Mouse (Mus musculus): Measurements from ENCODE around the gene Strip1. TPM values are rescaled to one million over a fixed set of nuclear protein-coding genes. Genes with fewer than 3 reads are reported as not detected.

Strip1 gene
- polyA plus RNA-seq, 1 experiment = 46.0 TPM

DNA sequence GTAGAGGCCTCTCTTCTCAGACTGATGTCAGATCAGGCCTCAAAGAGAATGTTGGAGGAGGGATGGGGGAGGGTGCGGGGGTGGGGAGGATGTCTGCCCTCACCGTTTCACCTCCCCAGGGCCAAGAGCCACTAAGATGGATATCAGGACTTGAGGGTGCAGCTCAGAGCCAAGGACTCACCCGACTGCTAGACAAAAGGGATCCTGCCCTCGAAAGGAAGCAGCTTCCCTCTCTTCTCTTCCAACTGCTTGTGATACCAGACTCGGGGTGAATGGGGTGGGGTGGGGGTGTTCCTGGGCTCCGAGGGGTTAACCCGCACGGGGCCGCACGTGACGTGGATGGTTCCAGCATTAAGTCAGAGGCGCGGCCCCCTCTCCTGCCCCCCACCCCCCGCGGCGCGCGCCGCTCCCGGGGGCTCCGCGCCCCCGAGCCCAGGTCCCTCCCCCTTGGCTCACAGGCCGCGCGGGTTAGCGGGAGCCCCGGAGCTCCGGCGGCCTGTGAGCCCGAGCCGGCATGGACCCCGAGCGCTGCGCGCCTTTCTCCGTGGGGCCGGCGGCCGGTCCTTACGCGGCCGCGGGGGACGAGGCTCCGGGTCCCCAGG is 36.7 kb downstream of the Strip1 start, which contains the start of gene Alx3:
Gene Alx3, plus strand, starts transcription at position 370 of the 602 bp plus-strand sequence.
- peaks cover 5% of the 10 kb centered on the region for H3K27me3 ChIP-seq (replicated peaks; ENCODE audit: control insufficient read depth, insufficient read depth, low read length)
- 5% methylated on average over 46 of the region's 46 CpGs for WGBS

DNA sequence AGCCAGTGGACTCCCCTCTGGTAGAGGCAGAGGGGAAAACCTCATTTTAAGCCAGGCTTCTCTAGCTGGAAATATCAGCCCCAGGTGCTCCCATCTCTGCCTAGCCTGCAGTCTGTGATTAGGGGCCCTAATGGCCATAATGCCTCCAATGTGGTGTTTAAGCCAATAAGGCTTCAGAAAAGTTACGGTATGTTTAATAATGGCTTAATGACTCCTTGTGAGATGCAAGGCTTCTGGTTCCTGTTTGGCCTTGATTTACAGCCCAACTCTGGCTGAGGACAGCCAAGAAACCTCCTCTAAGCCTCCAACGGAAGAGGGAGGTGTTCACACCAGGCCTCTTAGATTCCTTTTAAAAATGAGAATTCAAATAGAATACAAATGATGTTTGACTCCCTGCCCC is 37.9 kb downstream of the Strip1 start:
- no peak for DNase-seq
- Histone ChIP-seq H3K27me3 (replicated peaks; ENCODE audit: control insufficient read depth, insufficient read depth, low read length) (peaks cover 5% of the 10 kb centered on the region), H3K27ac (ENCODE audit: insufficient read depth, low read depth, low read length) (no peak overlapping the region), H3K36me3 (ENCODE audit: control insufficient read depth, insufficient read depth, low read length) (no peaks in the 10 kb centered on the region), H3K4me3 (ENCODE audit: insufficient read depth, low read depth, low read length) (no peak overlapping the region), H3K4me1 (ENCODE audit: control insufficient read depth, insufficient read depth, low read length) (no peaks in the 10 kb centered on the region)
- 63% methylated on average over 2 of the region's 2 CpGs for WGBS
- no peak for TF ChIP-seq POLR2A (IDR thresholded peaks at IDR 0.05; ENCODE audit: low read depth, low read length)
- TF ChIP-seq CTCF (conservative IDR thresholded peaks at IDR 0.05; ENCODE audit: insufficient read depth, insufficient read length, low read depth, low read length) = no peak

More for the DNA sequence above, 36.7 kb downstream of the Strip1 start, which contains the start of gene Alx3:
- Histone ChIP-seq H3K36me3 (ENCODE audit: control insufficient read depth, insufficient read depth, low read length) (no peaks in the 10 kb centered on the region), H3K4me1 (ENCODE audit: control insufficient read depth, insufficient read depth, low read length) (no peaks in the 10 kb centered on the region), H3K4me3 (ENCODE audit: insufficient read depth, low read depth, low read length) (no peak within 1 kb of the TSS), H3K27ac (ENCODE audit: insufficient read depth, low read depth, low read length) (no peak within 1 kb of the TSS)
- no peak for DNase-seq
- no peak for TF ChIP-seq CTCF (conservative IDR thresholded peaks at IDR 0.05; ENCODE audit: insufficient read depth, insufficient read length, low read depth, low read length)
- TF ChIP-seq POLR2A (IDR thresholded peaks at IDR 0.05; ENCODE audit: low read depth, low read length) = no peak

DNA sequence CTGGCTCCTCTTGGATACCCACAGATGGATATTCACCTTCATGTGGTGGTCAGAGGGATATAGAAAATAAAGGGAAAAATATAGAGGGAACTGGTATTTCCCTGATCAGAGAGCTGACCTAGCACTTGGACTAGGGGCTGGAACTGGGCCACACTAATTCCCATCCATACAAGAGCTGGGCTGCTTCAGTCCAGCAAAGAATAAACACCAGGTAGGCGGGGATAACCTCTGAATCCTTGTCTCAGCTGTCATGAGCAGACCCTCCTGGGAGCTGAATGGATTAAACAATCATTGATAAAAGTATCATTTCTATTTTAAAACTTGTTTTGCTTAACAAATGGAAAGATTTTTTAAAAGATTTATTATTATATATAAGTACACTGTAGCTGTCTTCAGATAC is 39.9 kb downstream of the Strip1 start:
- Histone ChIP-seq H3K4me3 (ENCODE audit: insufficient read depth, low read depth, low read length) (no peak overlapping the region), H3K27ac (ENCODE audit: insufficient read depth, low read depth, low read length) (no peak overlapping the region), H3K36me3 (ENCODE audit: control insufficient read depth, insufficient read depth, low read length) (no peaks in the 10 kb centered on the region), H3K27me3 (replicated peaks; ENCODE audit: control insufficient read depth, insufficient read depth, low read length) (peaks cover 5% of the 10 kb centered on the region; the same call in 1 of the 2 replicates), H3K4me1 (ENCODE audit: control insufficient read depth, insufficient read depth, low read length) (no peaks in the 10 kb centered on the region)
- DNase-seq = no peak
- WGBS = 72% methylated on average over 1 of the region's 1 CpGs
- TF ChIP-seq POLR2A (IDR thresholded peaks at IDR 0.05; ENCODE audit: low read depth, low read length) (no peak), CTCF (conservative IDR thresholded peaks at IDR 0.05; ENCODE audit: insufficient read depth, insufficient read length, low read depth, low read length) (no peak)

DNA sequence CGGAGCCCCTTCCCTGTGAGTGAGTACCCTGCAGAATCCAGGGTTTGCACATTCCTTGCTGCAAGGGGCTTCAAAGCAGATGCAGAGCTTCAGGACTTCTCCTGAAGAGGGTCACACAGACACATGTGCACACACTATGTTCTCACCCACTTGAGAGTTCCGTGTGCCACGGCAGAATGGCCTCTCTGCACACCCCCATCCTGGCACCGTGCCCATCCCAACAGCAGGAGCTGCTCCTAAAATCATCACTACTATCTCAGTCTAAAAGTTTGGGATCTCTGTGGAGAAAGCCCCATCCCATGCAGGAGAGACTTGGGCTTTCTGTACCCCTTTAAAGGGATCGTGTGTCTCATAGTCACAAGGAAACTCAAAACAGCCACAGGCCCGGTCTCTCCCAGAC is 45.0 kb downstream of the Strip1 start:
- WGBS = 73% methylated on average over 6 of the region's 6 CpGs
- H3K27me3 ChIP-seq (replicated peaks; ENCODE audit: control insufficient read depth, insufficient read depth, low read length) = peaks cover 5% of the 10 kb centered on the region; the same call in 1 of the 2 replicates
- H3K4me3 ChIP-seq (ENCODE audit: insufficient read depth, low read depth, low read length) = no peak overlapping the region
- no peak for DNase-seq
- no peaks in the 10 kb centered on the region for H3K4me1 ChIP-seq (ENCODE audit: control insufficient read depth, insufficient read depth, low read length)
- TF ChIP-seq CTCF (conservative IDR thresholded peaks at IDR 0.05; ENCODE audit: insufficient read depth, insufficient read length, low read depth, low read length) (no peak), POLR2A (IDR thresholded peaks at IDR 0.05; ENCODE audit: low read depth, low read length) (no peak)
- no peaks in the 10 kb centered on the region for H3K36me3 ChIP-seq (ENCODE audit: control insufficient read depth, insufficient read depth, low read length)
- no peak overlapping the region for H3K27ac ChIP-seq (ENCODE audit: insufficient read depth, low read depth, low read length)

DNA sequence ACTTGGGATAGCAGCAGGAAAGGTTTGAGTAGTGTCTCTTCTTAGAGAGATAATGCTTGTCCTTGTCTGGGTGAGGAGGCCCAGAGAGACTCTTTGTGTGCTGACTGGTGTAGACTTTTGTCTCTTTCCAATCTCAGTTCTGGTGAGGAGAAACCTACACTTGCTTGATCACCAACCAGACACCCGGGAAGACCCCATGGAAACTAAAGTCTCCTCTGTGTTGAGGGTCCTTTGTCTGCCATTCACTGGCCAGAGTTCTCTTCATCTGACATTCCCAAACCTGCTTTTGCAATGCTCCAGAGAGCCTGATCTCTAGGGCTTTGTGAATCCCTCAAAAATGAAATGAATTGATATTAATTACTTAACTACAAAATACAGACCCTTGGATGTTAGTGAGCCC is 47.6 kb downstream of the Strip1 start:
- TF ChIP-seq CTCF (conservative IDR thresholded peaks at IDR 0.05; ENCODE audit: insufficient read depth, insufficient read length, low read depth, low read length) (no peak), POLR2A (IDR thresholded peaks at IDR 0.05; ENCODE audit: low read depth, low read length) (no peak)
- H3K27ac ChIP-seq (ENCODE audit: insufficient read depth, low read depth, low read length) = no peak overlapping the region
- DNase-seq = no peak
- no peak overlapping the region for H3K4me3 ChIP-seq (ENCODE audit: insufficient read depth, low read depth, low read length)
- no peaks in the 10 kb centered on the region for H3K4me1 ChIP-seq (ENCODE audit: control insufficient read depth, insufficient read depth, low read length)
- WGBS = 29% methylated on average over 1 of the region's 1 CpGs
- H3K36me3 ChIP-seq (ENCODE audit: control insufficient read depth, insufficient read depth, low read length) = no peaks in the 10 kb centered on the region
- peaks cover 5% of the 10 kb centered on the region; the same call in 1 of the 2 replicates for H3K27me3 ChIP-seq (replicated peaks; ENCODE audit: control insufficient read depth, insufficient read depth, low read length)

DNA sequence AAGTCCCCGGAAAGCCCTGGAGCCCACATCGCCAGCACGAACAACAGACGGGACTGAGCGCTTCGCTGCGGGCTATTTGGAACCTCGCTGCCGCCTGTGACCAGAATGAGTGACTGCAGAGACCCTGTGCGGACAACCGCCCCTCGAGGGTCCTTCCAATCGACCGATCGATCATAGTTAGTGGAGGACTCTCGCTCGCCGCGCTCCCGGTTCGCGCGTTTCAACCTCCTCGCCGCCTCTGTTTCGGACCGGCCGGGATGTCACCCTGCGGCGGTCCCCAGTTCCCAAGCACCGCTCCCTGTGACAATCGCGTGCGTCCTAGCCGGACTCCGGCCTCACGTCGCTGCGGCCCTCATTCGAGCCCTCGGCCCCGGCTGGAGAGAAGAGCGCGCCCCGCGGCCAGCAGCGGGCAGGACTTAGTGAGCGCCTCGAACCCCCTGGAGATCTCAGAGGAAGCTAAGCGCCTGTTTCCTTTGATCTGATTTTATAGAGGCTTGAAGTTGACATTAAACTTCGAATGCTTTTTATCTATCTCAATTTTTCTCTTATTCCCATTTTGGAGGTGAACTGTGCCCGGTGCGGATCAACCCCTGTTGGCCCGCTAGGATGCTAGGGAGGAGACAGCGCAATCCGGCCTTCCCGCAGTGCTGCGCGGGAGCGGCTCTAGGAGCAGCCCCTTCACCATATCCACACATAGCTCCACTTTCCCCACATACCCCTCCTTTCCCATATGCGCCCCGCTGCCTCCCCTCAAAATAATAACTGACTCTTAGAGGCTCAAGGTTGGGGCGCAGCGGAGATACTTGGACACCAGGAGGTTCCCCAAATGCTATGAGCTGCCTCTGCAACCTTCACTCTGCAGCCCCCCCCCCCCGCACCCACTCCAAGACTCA is 48.4 kb downstream of the Strip1 start:
- TF ChIP-seq POLR2A (IDR thresholded peaks at IDR 0.05; ENCODE audit: low read depth, low read length) (no peak), CTCF (conservative IDR thresholded peaks at IDR 0.05; ENCODE audit: insufficient read depth, insufficient read length, low read depth, low read length) (no peak)
- peak; percentile 11 for DNase-seq
- Histone ChIP-seq H3K4me3 (ENCODE audit: insufficient read depth, low read depth, low read length) (peak overlapping the region; percentile 20; the same call in 1 of the 2 replicates), H3K27me3 (replicated peaks; ENCODE audit: control insufficient read depth, insufficient read depth, low read length) (peaks cover 5% of the 10 kb centered on the region; the same call in 1 of the 2 replicates), H3K27ac (ENCODE audit: insufficient read depth, low read depth, low read length) (no peak overlapping the region), H3K4me1 (ENCODE audit: control insufficient read depth, insufficient read depth, low read length) (no peaks in the 10 kb centered on the region), H3K36me3 (ENCODE audit: control insufficient read depth, insufficient read depth, low read length) (no peaks in the 10 kb centered on the region)
- WGBS = 5% methylated on average over 65 of the region's 65 CpGs

All from kidney, adult 2 months (tissue).